Mouse (Mus musculus): ENCODE results near the gene Gm13199. TPM values are rescaled to one million over a fixed set of nuclear protein-coding genes. Genes with fewer than 3 reads are reported as not detected.
A peak's percentile ranks its signal among the peaks of the same experiment; 100 is the strongest.

Gene Gm13199
- polyA plus RNA-seq, 1 experiment = 1.0 TPM

- Histone ChIP-seq H3K4me3 (ENCODE audit: low read depth, low read length) (peak overlapping the region; percentile 97), H3K9ac (ENCODE audit: low read depth, poor library complexity, severe bottlenecking) (peak overlapping the region; percentile 96), H3K27me3 (ENCODE audit: control insufficient read depth, insufficient read depth, low read length, poor library complexity, severe bottlenecking) (no peaks in the 10 kb centered on the region), H3K4me1 (ENCODE audit: control insufficient read depth, insufficient read depth, low read length) (no peaks in the 10 kb centered on the region), H3K9me3 (replicated peaks; ENCODE audit: control insufficient read depth, insufficient read depth, low read length, poor library complexity, severe bottlenecking) (no peaks in the 10 kb centered on the region), H3K27ac (ENCODE audit: insufficient read depth, low read length) (no peak overlapping the region), H3K36me3 (ENCODE audit: control insufficient read depth, insufficient read depth, low read length, poor library complexity, severe bottlenecking) (peaks cover 12% of the 10 kb centered on the region)
- TF ChIP-seq EP300 (IDR thresholded peaks at IDR 0.05; ENCODE audit: insufficient read depth, low read depth, low read length) (no peak), POLR2A (IDR thresholded peaks at IDR 0.05; ENCODE audit: insufficient read depth, low read length) (no peak), CTCF (IDR thresholded peaks at IDR 0.05; ENCODE audit: low read depth, low read length) (no peak)
Measured at GRCm38 (mm10) chr2:5894296-5894695, 31.6 kb upstream of the Gm13199 start.

GRCm38 (mm10) chr2:5889412-5889811 is 26.7 kb upstream of the Gm13199 start:
- Histone ChIP-seq H3K9me3 (replicated peaks; ENCODE audit: control insufficient read depth, insufficient read depth, low read length, poor library complexity, severe bottlenecking) (no peaks in the 10 kb centered on the region), H3K4me3 (ENCODE audit: low read depth, low read length) (no peak overlapping the region), H3K4me1 (ENCODE audit: control insufficient read depth, insufficient read depth, low read length) (no peaks in the 10 kb centered on the region), H3K27me3 (ENCODE audit: control insufficient read depth, insufficient read depth, low read length, poor library complexity, severe bottlenecking) (no peaks in the 10 kb centered on the region), H3K9ac (ENCODE audit: low read depth, poor library complexity, severe bottlenecking) (no peak overlapping the region), H3K27ac (ENCODE audit: insufficient read depth, low read length) (no peak overlapping the region), H3K36me3 (ENCODE audit: control insufficient read depth, insufficient read depth, low read length, poor library complexity, severe bottlenecking) (peaks cover 32% of the 10 kb centered on the region)
- TF ChIP-seq CTCF (IDR thresholded peaks at IDR 0.05; ENCODE audit: low read depth, low read length) (no peak), POLR2A (IDR thresholded peaks at IDR 0.05; ENCODE audit: insufficient read depth, low read length) (no peak), EP300 (IDR thresholded peaks at IDR 0.05; ENCODE audit: insufficient read depth, low read depth, low read length) (no peak)

DNA sequence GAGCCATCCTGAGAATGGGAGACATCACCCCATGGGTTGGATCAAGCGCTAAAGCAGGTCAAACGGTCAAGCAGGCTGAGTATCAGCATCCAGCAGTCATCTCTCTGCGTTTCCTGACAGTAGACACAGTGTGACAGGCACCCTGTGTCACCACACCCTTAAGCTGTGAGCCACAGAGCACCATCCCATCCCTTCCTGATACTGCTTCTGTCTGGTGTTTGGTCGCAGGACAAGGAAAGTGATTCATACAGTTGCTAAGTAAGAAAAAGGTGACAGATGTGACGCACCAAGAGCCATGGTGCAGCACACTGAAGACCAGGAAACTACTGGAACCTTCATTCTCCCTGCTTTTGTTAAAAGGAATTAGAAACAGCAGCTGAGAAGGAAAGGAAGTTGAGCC is 26.1 kb upstream of the Gm13199 start:
- TF ChIP-seq CTCF (IDR thresholded peaks at IDR 0.05; ENCODE audit: low read depth, low read length) = no peak
- TF ChIP-seq POLR2A (IDR thresholded peaks at IDR 0.05; ENCODE audit: insufficient read depth, low read length) = no peak
- TF ChIP-seq EP300 (IDR thresholded peaks at IDR 0.05; ENCODE audit: insufficient read depth, low read depth, low read length) = no peak

GRCm38 (mm10) chr2:5877446-5877845 is 14.7 kb upstream of the Gm13199 start:
- H3K4me3 ChIP-seq (ENCODE audit: low read depth, low read length) = no peak overlapping the region
- H3K4me1 ChIP-seq (ENCODE audit: control insufficient read depth, insufficient read depth, low read length) = peaks cover 3% of the 10 kb centered on the region
- peaks cover 59% of the 10 kb centered on the region for H3K36me3 ChIP-seq (ENCODE audit: control insufficient read depth, insufficient read depth, low read length, poor library complexity, severe bottlenecking)
- H3K9ac ChIP-seq (ENCODE audit: low read depth, poor library complexity, severe bottlenecking) = no peak overlapping the region
- TF ChIP-seq CTCF (IDR thresholded peaks at IDR 0.05; ENCODE audit: low read depth, low read length) (no peak), POLR2A (IDR thresholded peaks at IDR 0.05; ENCODE audit: insufficient read depth, low read length) (no peak), EP300 (IDR thresholded peaks at IDR 0.05; ENCODE audit: insufficient read depth, low read depth, low read length) (no peak)
- no peaks in the 10 kb centered on the region for H3K27me3 ChIP-seq (ENCODE audit: control insufficient read depth, insufficient read depth, low read length, poor library complexity, severe bottlenecking)
- no peak overlapping the region for H3K27ac ChIP-seq (ENCODE audit: insufficient read depth, low read length)
- H3K9me3 ChIP-seq (replicated peaks; ENCODE audit: control insufficient read depth, insufficient read depth, low read length, poor library complexity, severe bottlenecking) = no peaks in the 10 kb centered on the region

More for the DNA sequence above, 26.1 kb upstream of the Gm13199 start:
- Histone ChIP-seq H3K9ac (ENCODE audit: low read depth, poor library complexity, severe bottlenecking) (no peak overlapping the region), H3K4me1 (ENCODE audit: control insufficient read depth, insufficient read depth, low read length) (no peaks in the 10 kb centered on the region), H3K4me3 (ENCODE audit: low read depth, low read length) (no peak overlapping the region), H3K9me3 (replicated peaks; ENCODE audit: control insufficient read depth, insufficient read depth, low read length, poor library complexity, severe bottlenecking) (no peaks in the 10 kb centered on the region), H3K36me3 (ENCODE audit: control insufficient read depth, insufficient read depth, low read length, poor library complexity, severe bottlenecking) (peaks cover 33% of the 10 kb centered on the region), H3K27ac (ENCODE audit: insufficient read depth, low read length) (no peak overlapping the region), H3K27me3 (ENCODE audit: control insufficient read depth, insufficient read depth, low read length, poor library complexity, severe bottlenecking) (no peaks in the 10 kb centered on the region)

DNA sequence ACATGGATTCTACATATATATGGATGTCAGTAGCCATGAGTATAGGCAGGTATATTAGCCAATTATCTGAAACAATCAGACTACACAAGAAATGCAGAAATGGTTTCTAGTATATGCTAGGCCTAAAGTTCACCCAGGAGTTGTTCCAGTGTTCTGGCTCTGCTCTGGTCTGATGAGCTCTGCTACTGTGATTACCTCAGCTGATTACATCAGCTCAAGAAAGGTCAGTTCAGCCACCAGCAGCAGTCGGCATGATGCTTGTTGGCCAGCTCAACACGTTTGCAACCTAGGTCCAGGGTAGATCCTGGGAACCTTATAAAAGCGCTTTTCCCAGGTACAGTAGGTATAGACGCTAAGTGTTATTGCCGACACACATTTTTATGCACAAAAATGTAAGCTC is 7.0 kb upstream of the Gm13199 start:
- peaks cover 46% of the 10 kb centered on the region for H3K36me3 ChIP-seq (ENCODE audit: control insufficient read depth, insufficient read depth, low read length, poor library complexity, severe bottlenecking)

GRCm38 (mm10) chr2:5867681-5868080 is 4.9 kb upstream of the Gm13199 start:
- TF ChIP-seq CTCF (IDR thresholded peaks at IDR 0.05; ENCODE audit: low read depth, low read length) (no peak), EP300 (IDR thresholded peaks at IDR 0.05; ENCODE audit: insufficient read depth, low read depth, low read length) (no peak)
- peaks cover 43% of the 10 kb centered on the region for H3K36me3 ChIP-seq (ENCODE audit: control insufficient read depth, insufficient read depth, low read length, poor library complexity, severe bottlenecking)
- no peaks in the 10 kb centered on the region for H3K27me3 ChIP-seq (ENCODE audit: control insufficient read depth, insufficient read depth, low read length, poor library complexity, severe bottlenecking)
- H3K27ac ChIP-seq (ENCODE audit: insufficient read depth, low read length) = no peak overlapping the region
- no peak overlapping the region for H3K4me3 ChIP-seq (ENCODE audit: low read depth, low read length)
- H3K9ac ChIP-seq (ENCODE audit: low read depth, poor library complexity, severe bottlenecking) = no peak overlapping the region
- no peaks in the 10 kb centered on the region for H3K9me3 ChIP-seq (replicated peaks; ENCODE audit: control insufficient read depth, insufficient read depth, low read length, poor library complexity, severe bottlenecking)
- no peaks in the 10 kb centered on the region for H3K4me1 ChIP-seq (ENCODE audit: control insufficient read depth, insufficient read depth, low read length)

More for the DNA sequence above, 7.0 kb upstream of the Gm13199 start:
- Histone ChIP-seq H3K27me3 (ENCODE audit: control insufficient read depth, insufficient read depth, low read length, poor library complexity, severe bottlenecking) (no peaks in the 10 kb centered on the region), H3K9ac (ENCODE audit: low read depth, poor library complexity, severe bottlenecking) (no peak overlapping the region), H3K4me1 (ENCODE audit: control insufficient read depth, insufficient read depth, low read length) (no peaks in the 10 kb centered on the region), H3K4me3 (ENCODE audit: low read depth, low read length) (no peak overlapping the region), H3K27ac (ENCODE audit: insufficient read depth, low read length) (no peak overlapping the region), H3K9me3 (replicated peaks; ENCODE audit: control insufficient read depth, insufficient read depth, low read length, poor library complexity, severe bottlenecking) (no peaks in the 10 kb centered on the region)
- no peak for TF ChIP-seq POLR2A (IDR thresholded peaks at IDR 0.05; ENCODE audit: insufficient read depth, low read length)
- TF ChIP-seq CTCF (IDR thresholded peaks at IDR 0.05; ENCODE audit: low read depth, low read length) = no peak
- no peak for TF ChIP-seq EP300 (IDR thresholded peaks at IDR 0.05; ENCODE audit: insufficient read depth, low read depth, low read length)
